Mouse (Mus musculus) neural tube, embryonic 12.5 days (tissue): ENCODE data around the gene Kyat1. TPM values are rescaled to one million over a fixed set of nuclear protein-coding genes. Genes with fewer than 3 reads are reported as not detected.

Experiments
- ATAC-seq: fragments of 200-750 bp; cut with Nextera tagmentation; 2 replicates; pipeline ENCODE4 v1.8.0; 2017; ENCODE audit warnings: low read depth, mild to moderate bottlenecking, moderate TSS enrichment, moderate library complexity; ENCODE audit not compliant: low FRiP score
- H3K27ac ChIP-seq: fragments of 300-500 bp; sonication (generic); 2 replicates; pipeline ENCODE4 v1.5.1; 2016
- H3K27me3 ChIP-seq: fragments of 300-500 bp; sonication (generic); replicated peaks from 2 replicates; pipeline ENCODE4 v1.6.1; 2016; ENCODE audit warnings: mild to moderate bottlenecking
- H3K36me3 ChIP-seq: fragments of 300-500 bp; sonication (generic); 2 replicates; pipeline ENCODE4 v1.6.1; 2016; ENCODE audit warnings: mild to moderate bottlenecking
- H3K4me1 ChIP-seq: fragments of 300-500 bp; sonication (generic); 2 replicates; pipeline ENCODE4 v1.6.1; 2016
- H3K4me2 ChIP-seq: fragments of 300-500 bp; sonication (generic); replicated peaks from 2 replicates; pipeline ENCODE4 v1.6.1; 2016; ENCODE audit warnings: mild to moderate bottlenecking
- H3K4me3 ChIP-seq: fragments of 300-500 bp; sonication (generic); 2 replicates; pipeline ENCODE4 v1.5.1; 2016
- H3K9ac ChIP-seq: fragments of 300-500 bp; sonication (generic); 2 replicates; pipeline ENCODE4 v1.6.1; 2016; ENCODE audit warnings: mild to moderate bottlenecking
- H3K9me3 ChIP-seq: fragments of 300-500 bp; sonication (generic); 2 replicates; pipeline ENCODE4 v1.6.1; 2016; ENCODE audit warnings: mild to moderate bottlenecking
- WGBS: fragments of 180-500 bp; shearing (Covaris S2); methylation state at CpG from one replicate; pipeline ENCODE4 v1.1.7; 2016; 5-methylcytosine and 5-hydroxymethylcytosine counted together
- polyA plus RNA-seq: library from polyadenylated mRNA; unstranded; fragments of >200 nt; fragmentation: Nextera tagmentation; extraction: Ambion mirVana; gene quantifications from 2 replicates; pipeline ENCODE4 v1.2.1, GENCODE M21; 2016

Gene Kyat1
- polyA plus RNA-seq, 1 experiment from 2014 or later, result 12.7 TPM

DNA sequence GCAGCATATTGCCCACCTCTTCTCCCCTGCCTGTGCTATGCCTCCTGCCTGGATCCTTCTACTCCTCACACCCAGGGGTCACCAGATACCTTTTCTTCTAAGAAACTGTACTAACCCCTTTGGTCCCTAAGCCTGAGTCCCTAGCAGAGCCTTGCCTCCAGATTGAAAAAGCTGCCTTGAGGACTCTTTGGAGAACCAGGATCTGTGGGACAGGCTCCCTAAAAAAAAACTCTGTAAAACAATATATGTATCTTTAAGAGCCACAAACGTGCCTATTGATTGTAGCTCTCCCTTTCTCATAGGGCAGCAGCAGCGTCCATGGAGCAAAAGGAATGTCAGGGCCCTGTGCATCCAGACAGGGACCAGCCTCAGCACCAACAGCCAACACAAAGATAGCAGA lies 34.6 kb upstream of the Kyat1 start, which contains the start of gene Gm28035:
Gene Gm28035, plus strand, starts transcription at position 301 of the 400 bp plus-strand sequence.
- Histone ChIP-seq H3K4me3 (no peak within 1 kb of the TSS), H3K4me1 (peaks cover 36% of the 10 kb centered on the region), H3K9me3 (no peaks in the 10 kb centered on the region), H3K27ac (no peak within 1 kb of the TSS), H3K36me3 (peaks cover 52% of the 10 kb centered on the region), H3K9ac (0 out of 2 replicates have a peak within 1 kb of the TSS, but pooled peaks have one; percentile 33), H3K27me3 (no peaks in the 10 kb centered on the region), H3K4me2 (peak within 1 kb of the TSS; percentile 94)
- no peak for ATAC-seq
- WGBS, result 82% methylated on average over 2 of the region's 2 CpGs

DNA sequence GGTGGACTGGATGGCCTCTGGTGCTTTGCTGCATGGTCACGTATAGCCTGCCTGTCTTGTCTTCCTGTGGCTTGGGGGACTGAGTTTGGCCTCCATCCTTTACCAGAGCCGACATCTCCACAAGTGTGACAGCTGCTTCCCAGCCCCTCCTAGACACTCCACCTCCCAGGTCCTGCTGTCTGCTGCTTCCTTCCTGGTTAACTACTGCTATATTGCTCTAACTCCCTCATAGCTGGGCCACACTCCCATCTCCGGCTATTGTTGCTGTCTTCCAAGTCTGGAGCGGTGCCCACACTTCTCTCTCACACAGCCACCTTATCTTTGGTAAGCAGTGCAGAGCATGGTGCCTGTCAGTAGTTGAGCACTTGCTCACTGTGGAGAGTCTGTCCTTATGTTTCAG lies 34.1 kb upstream of the Kyat1 start:
- ATAC-seq, result no peak
- H3K36me3 ChIP-seq, result peaks cover 49% of the 10 kb centered on the region
- H3K9ac ChIP-seq, result 0 out of 2 replicates have a peak overlapping the region, but pooled peaks have one; percentile 33
- H3K4me1 ChIP-seq, result peaks cover 36% of the 10 kb centered on the region
- H3K9me3 ChIP-seq, result no peaks in the 10 kb centered on the region
- H3K4me2 ChIP-seq, result peak overlapping the region; percentile 94
- H3K27ac ChIP-seq, result no peak overlapping the region
- H3K4me3 ChIP-seq, result no peak overlapping the region
- WGBS, result 78% methylated on average over 4 of the region's 4 CpGs
- H3K27me3 ChIP-seq, result no peaks in the 10 kb centered on the region

DNA sequence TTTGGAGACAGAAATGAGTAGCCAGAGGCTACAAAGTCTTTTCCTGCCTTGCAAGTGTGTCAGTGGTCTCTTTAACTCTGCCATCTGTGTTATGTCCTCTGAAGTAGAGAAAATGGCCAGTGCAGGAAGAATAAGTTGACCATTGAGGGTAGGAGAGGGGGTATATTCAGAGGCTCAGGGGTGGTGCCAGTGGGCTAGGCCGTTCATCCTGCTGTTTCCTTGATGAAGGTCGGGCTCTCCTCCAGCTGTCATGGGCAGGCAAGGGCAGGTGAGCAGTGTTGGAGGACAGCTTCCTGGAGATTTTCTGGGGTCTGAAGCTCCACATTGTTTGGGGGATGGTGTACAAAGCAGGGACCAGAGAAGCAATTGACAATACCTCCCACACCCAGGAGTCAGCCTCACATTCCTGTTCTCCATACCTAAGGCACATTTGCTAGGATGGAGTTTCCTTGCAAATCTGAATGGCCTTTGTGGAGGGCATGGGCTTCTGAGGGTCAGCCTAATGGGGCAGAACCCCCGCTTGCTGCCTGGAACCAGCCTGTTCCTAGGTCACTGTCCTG lies 33.3 kb upstream of the Kyat1 start:
- Histone ChIP-seq H3K27ac (no peak overlapping the region), H3K4me2 (peak overlapping the region; percentile 94), H3K9me3 (no peaks in the 10 kb centered on the region), H3K4me3 (peak overlapping the region; percentile 89), H3K9ac (peak overlapping the region; percentile 83), H3K36me3 (peaks cover 43% of the 10 kb centered on the region), H3K27me3 (no peaks in the 10 kb centered on the region), H3K4me1 (peaks cover 36% of the 10 kb centered on the region)
- 83% methylated on average over 3 of the region's 3 CpGs for WGBS
- no peak for ATAC-seq

DNA sequence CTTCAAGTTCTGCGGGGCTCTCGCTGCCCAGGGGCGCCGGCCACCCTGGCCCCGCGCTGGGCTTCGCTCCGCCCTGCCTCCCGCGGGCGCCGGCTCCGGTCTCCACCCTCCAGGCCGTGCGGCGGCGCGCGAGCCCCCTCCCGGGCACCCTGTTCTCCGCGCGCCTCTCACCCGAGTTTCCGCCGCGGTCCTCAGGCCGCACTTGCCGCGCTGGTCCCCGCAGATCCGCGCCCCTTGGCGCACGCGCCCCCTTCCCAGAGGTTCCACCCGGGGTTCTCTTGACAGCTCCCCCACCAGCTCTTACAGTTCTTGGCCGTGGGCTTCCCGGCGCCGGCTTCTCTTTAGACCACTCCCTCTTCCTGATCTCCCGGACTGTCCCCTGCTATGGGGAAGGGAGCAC lies 32.2 kb upstream of the Kyat1 start:
- peak overlapping the region; percentile 94 for H3K4me2 ChIP-seq
- H3K27ac ChIP-seq, result peak overlapping the region; percentile 83
- H3K9ac ChIP-seq, result peak overlapping the region; percentile 83
- ATAC-seq, result peak; percentile 88
- peaks cover 36% of the 10 kb centered on the region for H3K4me1 ChIP-seq
- H3K27me3 ChIP-seq, result no peaks in the 10 kb centered on the region
- WGBS, result under 1% methylated on average over 40 of the region's 42 CpGs
- no peaks in the 10 kb centered on the region for H3K9me3 ChIP-seq
- H3K4me3 ChIP-seq, result peak overlapping the region; percentile 89
- H3K36me3 ChIP-seq, result peaks cover 33% of the 10 kb centered on the region

DNA sequence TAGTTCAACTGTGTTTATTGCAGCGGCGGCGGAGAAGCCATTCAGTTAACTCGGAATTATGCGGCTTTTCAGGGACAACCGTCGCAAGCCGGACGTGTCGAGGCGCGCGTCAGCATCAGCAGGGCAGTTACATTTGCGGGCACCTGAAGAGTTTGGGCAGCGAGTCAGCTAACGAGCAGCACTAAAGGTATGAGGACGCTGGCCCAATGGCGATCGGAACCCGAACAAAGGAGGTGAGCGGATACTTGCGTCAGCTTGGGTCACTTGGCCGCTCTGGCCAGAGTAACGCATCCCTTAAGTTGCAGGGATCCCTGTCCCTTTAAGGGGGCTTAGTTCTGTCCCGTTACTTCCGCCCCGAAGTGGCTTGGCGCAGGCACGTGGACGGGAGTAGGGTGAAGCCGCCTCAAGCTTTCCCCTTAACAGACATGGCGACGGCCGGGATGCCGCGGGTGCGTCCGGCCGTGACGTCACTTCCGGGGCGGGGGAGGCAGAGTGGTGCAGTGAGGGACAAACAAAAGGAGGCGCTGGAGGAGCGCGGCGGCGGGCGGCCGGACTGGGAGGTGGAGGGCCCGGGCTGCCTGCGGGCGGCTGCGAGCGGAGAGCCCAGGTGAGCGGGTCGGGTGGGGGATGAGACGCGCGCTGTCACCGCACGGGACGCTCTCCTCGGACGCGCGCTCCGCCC lies 31.7 kb upstream of the Kyat1 start, which contains the start of gene Lrrc8a:
Gene Lrrc8a, plus strand, starts transcription at position 517 of the 682 bp plus-strand sequence.
- peak; percentile 94 for ATAC-seq
- Histone ChIP-seq H3K27ac (peak within 1 kb of the TSS; percentile 83), H3K9me3 (no peaks in the 10 kb centered on the region), H3K9ac (peak within 1 kb of the TSS; percentile 83), H3K4me1 (peaks cover 33% of the 10 kb centered on the region), H3K4me2 (peak within 1 kb of the TSS; percentile 94), H3K27me3 (no peaks in the 10 kb centered on the region), H3K4me3 (peak within 1 kb of the TSS; percentile 89), H3K36me3 (peaks cover 28% of the 10 kb centered on the region)
- WGBS, result under 1% methylated on average over 67 of the region's 67 CpGs

DNA sequence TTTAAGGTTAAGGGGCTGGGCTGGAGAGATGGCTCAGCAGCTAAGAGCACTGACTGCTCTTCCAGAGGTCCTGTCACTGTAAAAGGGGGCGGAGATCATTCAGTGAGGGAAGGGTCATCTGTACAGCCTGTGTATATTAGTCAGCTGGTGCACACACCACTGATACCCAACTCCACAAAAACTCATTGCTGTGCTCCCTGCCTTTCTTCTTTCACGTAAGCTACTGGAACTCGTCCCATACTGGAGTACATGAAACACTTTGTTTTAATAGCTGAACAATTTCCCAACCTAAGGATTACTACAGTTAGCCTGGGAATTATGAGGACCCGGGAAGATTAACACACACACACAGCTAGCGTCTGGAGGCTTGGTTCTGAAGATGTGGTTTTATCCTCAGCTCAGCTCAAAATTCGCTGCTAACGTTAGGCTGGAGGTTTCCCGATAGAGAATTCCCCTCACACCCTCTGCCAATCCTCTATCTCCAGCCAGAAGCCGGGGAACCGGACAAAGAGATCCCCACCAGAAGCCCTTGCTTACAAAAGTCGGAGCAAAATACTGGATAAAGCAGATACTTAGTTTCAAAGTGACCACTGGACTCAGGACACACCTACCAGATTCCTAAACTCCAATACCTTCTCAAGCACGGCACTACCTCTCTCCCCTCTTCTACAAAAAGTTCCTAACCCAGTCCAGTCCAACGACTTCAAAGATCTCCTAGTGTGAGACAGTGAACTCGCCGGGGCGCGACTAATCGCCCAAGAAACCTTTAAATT lies 31.0 kb upstream of the Kyat1 start:
- H3K9me3 ChIP-seq, result no peaks in the 10 kb centered on the region
- ATAC-seq, result peak; percentile 27; the same call in 1 of the 2 replicates
- H3K27me3 ChIP-seq, result no peaks in the 10 kb centered on the region
- 0 out of 2 replicates have a peak overlapping the region, but pooled peaks have one; percentile 83 for H3K27ac ChIP-seq
- peaks cover 32% of the 10 kb centered on the region for H3K4me1 ChIP-seq
- H3K4me3 ChIP-seq, result peak overlapping the region; percentile 89
- H3K4me2 ChIP-seq, result peak overlapping the region; percentile 94
- WGBS, result 4% methylated on average over 18 of the region's 18 CpGs
- peaks cover 21% of the 10 kb centered on the region for H3K36me3 ChIP-seq
- peak overlapping the region; percentile 83 for H3K9ac ChIP-seq

DNA sequence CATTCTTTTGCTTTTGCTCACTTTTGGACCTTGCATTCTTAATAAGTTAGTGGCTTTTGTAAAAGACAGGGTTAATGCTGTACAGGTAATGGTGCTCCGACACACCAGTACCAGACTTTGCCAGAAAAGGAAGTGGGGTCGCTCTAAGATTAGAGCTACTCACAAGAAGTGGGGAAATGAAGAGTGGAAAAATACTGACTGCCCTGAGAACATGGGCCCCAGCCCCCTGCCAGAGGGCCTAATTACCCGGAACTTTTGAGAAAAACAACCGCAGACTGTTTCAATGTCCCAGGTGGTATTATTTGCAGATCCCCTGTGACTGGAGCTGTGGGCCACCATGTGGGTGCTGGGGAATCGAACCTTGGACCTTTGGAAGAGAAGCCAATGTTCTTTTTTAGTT lies 29.9 kb upstream of the Kyat1 start:
- Histone ChIP-seq H3K9ac (no peak overlapping the region), H3K4me2 (no peak overlapping the region), H3K9me3 (no peaks in the 10 kb centered on the region), H3K4me1 (peaks cover 30% of the 10 kb centered on the region), H3K4me3 (no peak overlapping the region), H3K27ac (no peak overlapping the region), H3K27me3 (no peaks in the 10 kb centered on the region), H3K36me3 (peaks cover 11% of the 10 kb centered on the region)
- ATAC-seq, result no peak
- WGBS, result 86% methylated on average over 5 of the region's 5 CpGs

DNA sequence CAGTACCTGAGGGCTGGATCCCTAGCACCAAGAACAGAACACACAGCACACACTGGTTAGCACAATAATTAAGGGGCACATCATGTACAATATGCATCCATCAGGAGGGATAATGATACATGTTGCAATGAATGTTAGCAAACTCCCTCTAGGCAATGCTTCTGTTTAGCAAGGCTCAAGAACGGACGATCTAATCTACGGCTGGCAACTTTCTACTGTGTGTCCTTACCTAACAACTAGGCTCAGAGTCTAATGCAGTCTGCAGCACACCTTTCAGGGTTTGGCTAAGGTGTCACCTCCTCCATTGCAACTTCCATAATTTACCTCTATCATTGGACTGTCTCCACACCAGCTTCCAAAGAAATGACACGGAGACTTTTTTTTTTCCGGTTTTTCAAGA lies 10.6 kb upstream of the Kyat1 start:
- no peaks in the 10 kb centered on the region for H3K4me1 ChIP-seq
- no peak overlapping the region for H3K4me2 ChIP-seq
- no peak overlapping the region for H3K27ac ChIP-seq
- H3K27me3 ChIP-seq, result no peaks in the 10 kb centered on the region
- H3K9ac ChIP-seq, result no peak overlapping the region
- no peak for ATAC-seq
- no peak overlapping the region for H3K4me3 ChIP-seq
- no peaks in the 10 kb centered on the region for H3K9me3 ChIP-seq
- WGBS, result 96% methylated on average over 5 of the region's 5 CpGs
- H3K36me3 ChIP-seq, result no peaks in the 10 kb centered on the region

DNA sequence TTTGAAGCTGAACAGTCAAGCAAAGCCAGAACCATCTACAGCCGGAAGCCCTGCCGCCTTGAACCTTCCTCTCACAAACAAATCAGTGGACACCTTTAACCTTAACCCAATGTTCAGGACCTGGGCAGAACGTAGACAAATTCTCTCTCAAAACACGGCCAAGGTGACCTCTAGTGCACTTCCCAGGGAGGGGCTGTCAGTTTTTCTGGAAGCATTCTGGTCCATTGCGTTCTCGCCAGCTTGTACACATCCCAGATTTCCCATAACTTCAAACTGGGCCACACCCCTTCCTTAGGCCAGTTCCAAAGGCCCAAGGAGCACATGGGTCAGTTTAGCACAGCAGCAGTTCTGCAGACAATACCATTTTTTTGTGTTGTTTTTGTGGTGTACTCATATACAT lies 9.8 kb upstream of the Kyat1 start:
- Histone ChIP-seq H3K27ac (no peak overlapping the region), H3K4me2 (no peak overlapping the region), H3K4me1 (no peaks in the 10 kb centered on the region), H3K4me3 (no peak overlapping the region), H3K27me3 (no peaks in the 10 kb centered on the region), H3K9ac (no peak overlapping the region), H3K36me3 (no peaks in the 10 kb centered on the region), H3K9me3 (no peaks in the 10 kb centered on the region)
- 83% methylated on average over 6 of the region's 6 CpGs for WGBS
- no peak for ATAC-seq

DNA sequence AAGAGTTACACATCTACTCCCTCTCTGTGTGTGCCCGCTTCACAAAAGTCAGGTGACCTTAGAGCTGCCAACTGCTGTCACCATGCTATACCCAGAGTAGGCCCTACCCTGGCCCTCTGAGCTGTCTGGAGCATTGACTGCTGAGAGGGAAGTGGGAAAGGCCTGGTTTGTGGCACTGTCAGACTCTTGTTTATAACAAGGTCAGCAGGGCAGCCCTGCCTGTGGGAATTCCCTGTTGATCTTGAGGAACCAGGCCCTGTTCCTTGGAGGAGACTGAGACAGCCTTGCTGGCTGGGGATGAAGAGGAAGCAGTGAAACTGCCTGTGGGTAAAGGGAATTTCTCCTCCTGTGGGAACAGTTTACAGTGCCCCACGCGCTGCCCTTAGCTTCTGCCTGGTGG lies 9.1 kb upstream of the Kyat1 start:
- H3K36me3 ChIP-seq, result no peaks in the 10 kb centered on the region
- no peaks in the 10 kb centered on the region for H3K27me3 ChIP-seq
- H3K4me2 ChIP-seq, result no peak overlapping the region
- H3K4me3 ChIP-seq, result no peak overlapping the region
- no peak overlapping the region for H3K27ac ChIP-seq
- no peaks in the 10 kb centered on the region for H3K9me3 ChIP-seq
- ATAC-seq, result no peak
- no peaks in the 10 kb centered on the region for H3K4me1 ChIP-seq
- 90% methylated on average over 3 of the region's 3 CpGs for WGBS
- no peak overlapping the region for H3K9ac ChIP-seq

DNA sequence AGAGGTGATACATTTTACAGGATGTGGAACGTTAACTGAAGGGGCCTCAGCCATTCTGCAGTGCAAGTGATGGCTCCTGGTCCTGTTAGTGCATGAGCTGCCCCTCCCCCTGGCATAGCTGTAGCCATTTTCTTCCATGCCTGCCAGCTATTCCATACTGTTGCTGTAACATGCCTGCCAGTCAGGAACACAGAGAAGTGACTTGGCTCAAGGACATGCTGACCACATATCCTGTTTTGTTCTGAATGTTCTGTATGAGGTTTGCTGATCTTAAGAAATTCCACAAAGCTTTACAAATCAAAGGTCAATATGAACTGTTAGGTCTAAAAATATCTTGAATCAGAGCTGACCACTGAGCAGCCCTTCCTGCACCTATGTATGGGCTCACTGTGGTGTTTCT lies 7.3 kb upstream of the Kyat1 start:
- 90% methylated on average over 1 of the region's 1 CpGs for WGBS
- no peak overlapping the region for H3K9ac ChIP-seq
- no peak overlapping the region for H3K4me3 ChIP-seq

DNA sequence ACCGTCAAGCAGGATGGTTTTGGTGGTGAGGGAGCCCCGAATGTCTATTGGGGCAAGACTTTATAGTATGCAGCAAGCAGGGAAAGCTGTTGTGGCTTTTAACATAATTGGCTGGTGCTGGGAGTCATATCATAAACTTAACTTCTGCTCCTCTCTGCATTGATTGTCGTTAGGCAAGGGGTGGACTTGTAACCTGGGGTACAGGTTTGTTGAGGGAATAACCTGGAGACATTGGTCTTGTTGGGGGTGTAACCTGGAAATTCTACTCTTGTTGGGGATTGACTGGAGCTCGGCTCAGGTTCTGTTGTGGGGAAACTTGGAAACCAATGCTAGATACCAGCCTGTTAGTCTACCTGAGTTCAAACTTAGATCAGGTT lies 6.5 kb upstream of the Kyat1 start:
- Histone ChIP-seq H3K9me3 (no peaks in the 10 kb centered on the region), H3K27me3 (no peaks in the 10 kb centered on the region), H3K4me2 (no peak overlapping the region), H3K27ac (no peak overlapping the region), H3K36me3 (no peaks in the 10 kb centered on the region), H3K4me1 (no peaks in the 10 kb centered on the region), H3K4me3 (no peak overlapping the region), H3K9ac (no peak overlapping the region)
- ATAC-seq, result no peak
- 69% methylated on average over 4 of the region's 4 CpGs for WGBS

More for the DNA sequence above, 7.3 kb upstream of the Kyat1 start:
- no peak for ATAC-seq
- Histone ChIP-seq H3K27me3 (no peaks in the 10 kb centered on the region), H3K4me2 (no peak overlapping the region), H3K9me3 (no peaks in the 10 kb centered on the region), H3K4me1 (no peaks in the 10 kb centered on the region), H3K27ac (no peak overlapping the region), H3K36me3 (no peaks in the 10 kb centered on the region)
